Mouse (Mus musculus): ENCODE data around the gene Zfp507. TPM values are rescaled to one million over a fixed set of nuclear protein-coding genes. Genes with fewer than 3 reads are reported as not detected.

Gene Zfp507
- polyA plus RNA-seq, 1 experiment from 2014 or later, result 16.3 TPM

- Histone ChIP-seq H3K36me3 (ENCODE audit: control insufficient read depth, insufficient read depth, low read length) (peaks cover 10% of the 10 kb centered on the region), H3K4me3 (ENCODE audit: low read depth, low read length) (no peak overlapping the region), H3K27ac (ENCODE audit: low read depth, low read length) (peak overlapping the region; percentile 41; the same call in 1 of the 2 replicates), H3K27me3 (ENCODE audit: control insufficient read depth, insufficient read depth, low read length) (no peaks in the 10 kb centered on the region), H3K4me1 (ENCODE audit: control insufficient read depth, insufficient read depth, low read length) (0 out of 2 replicates have a peak, but pooled peaks cover 3% of the 10 kb centered on the region), H3K9me3 (ENCODE audit: control insufficient read depth, low read length) (no peaks in the 10 kb centered on the region), H3K9ac (ENCODE audit: low read length) (no peak overlapping the region), H3K4me2 (no peak overlapping the region)
- WGBS, result 38% methylated on average over 14 of the region's 14 CpGs
- DNase-seq (ENCODE audit: low spot score, missing footprints), result peak; percentile 90
- peak; percentile 88 for ATAC-seq (ENCODE audit: low FRiP score)
Observed at GRCm38 (mm10) chr7:35747397-35747964, 55.3 kb downstream of the Zfp507 start.

GRCm38 (mm10) chr7:35746686-35747396, 56.0 kb downstream of the Zfp507 start:
- 75% methylated on average over 12 of the region's 12 CpGs for WGBS
- H3K27ac ChIP-seq (ENCODE audit: low read depth, low read length), result peak overlapping the region; percentile 41; the same call in 1 of the 2 replicates

GRCm38 (mm10) chr7:35745281-35745702, 57.5 kb downstream of the Zfp507 start:
- Histone ChIP-seq H3K27me3 (ENCODE audit: control insufficient read depth, insufficient read depth, low read length) (no peaks in the 10 kb centered on the region), H3K9me3 (ENCODE audit: control insufficient read depth, low read length) (no peaks in the 10 kb centered on the region), H3K4me3 (ENCODE audit: low read depth, low read length) (no peak overlapping the region), H3K9ac (ENCODE audit: low read length) (no peak overlapping the region), H3K4me2 (no peak overlapping the region), H3K4me1 (ENCODE audit: control insufficient read depth, insufficient read depth, low read length) (0 out of 2 replicates have a peak, but pooled peaks cover 3% of the 10 kb centered on the region), H3K36me3 (ENCODE audit: control insufficient read depth, insufficient read depth, low read length) (peaks cover 8% of the 10 kb centered on the region), H3K27ac (ENCODE audit: low read depth, low read length) (no peak overlapping the region)
- 90% methylated on average over 6 of the region's 6 CpGs for WGBS
- no peak for ATAC-seq (ENCODE audit: low FRiP score)
- no peak for DNase-seq (ENCODE audit: low spot score, missing footprints)

More at GRCm38 (mm10) chr7:35746686-35747396, 56.0 kb downstream of the Zfp507 start:
- DNase-seq (ENCODE audit: low spot score, missing footprints), result peak; percentile 82
- H3K4me2 ChIP-seq, result no peak overlapping the region
- no peak for ATAC-seq (ENCODE audit: low FRiP score)
- H3K4me3 ChIP-seq (ENCODE audit: low read depth, low read length), result no peak overlapping the region
- H3K9me3 ChIP-seq (ENCODE audit: control insufficient read depth, low read length), result no peaks in the 10 kb centered on the region
- H3K4me1 ChIP-seq (ENCODE audit: control insufficient read depth, insufficient read depth, low read length), result 0 out of 2 replicates have a peak, but pooled peaks cover 3% of the 10 kb centered on the region
- H3K9ac ChIP-seq (ENCODE audit: low read length), result no peak overlapping the region
- peaks cover 10% of the 10 kb centered on the region for H3K36me3 ChIP-seq (ENCODE audit: control insufficient read depth, insufficient read depth, low read length)
- no peaks in the 10 kb centered on the region for H3K27me3 ChIP-seq (ENCODE audit: control insufficient read depth, insufficient read depth, low read length)

- Histone ChIP-seq H3K27me3 (ENCODE audit: control insufficient read depth, insufficient read depth, low read length) (no peaks in the 10 kb centered on the region), H3K9me3 (ENCODE audit: control insufficient read depth, low read length) (no peaks in the 10 kb centered on the region), H3K4me2 (no peak overlapping the region), H3K4me1 (ENCODE audit: control insufficient read depth, insufficient read depth, low read length) (0 out of 2 replicates have a peak, but pooled peaks cover 3% of the 10 kb centered on the region), H3K27ac (ENCODE audit: low read depth, low read length) (no peak overlapping the region), H3K9ac (ENCODE audit: low read length) (no peak overlapping the region), H3K36me3 (ENCODE audit: control insufficient read depth, insufficient read depth, low read length) (peaks cover 8% of the 10 kb centered on the region), H3K4me3 (ENCODE audit: low read depth, low read length) (no peak overlapping the region)
- DNase-seq (ENCODE audit: low spot score, missing footprints) (no peak), ATAC-seq (ENCODE audit: low FRiP score) (no peak)
- 94% methylated on average over 9 of the region's 9 CpGs for WGBS
Observed at GRCm38 (mm10) chr7:35744771-35745170, 58.0 kb downstream of the Zfp507 start.

- Histone ChIP-seq H3K36me3 (ENCODE audit: control insufficient read depth, insufficient read depth, low read length) (peaks cover 13% of the 10 kb centered on the region), H3K27me3 (ENCODE audit: control insufficient read depth, insufficient read depth, low read length) (no peaks in the 10 kb centered on the region), H3K27ac (ENCODE audit: low read depth, low read length) (no peak overlapping the region), H3K4me2 (no peak overlapping the region), H3K4me3 (ENCODE audit: low read depth, low read length) (no peak overlapping the region), H3K9ac (ENCODE audit: low read length) (no peak overlapping the region), H3K4me1 (ENCODE audit: control insufficient read depth, insufficient read depth, low read length) (0 out of 2 replicates have a peak, but pooled peaks cover 3% of the 10 kb centered on the region), H3K9me3 (ENCODE audit: control insufficient read depth, low read length) (no peaks in the 10 kb centered on the region; the same call in 1 of the 2 replicates)
- DNase-seq (ENCODE audit: low spot score, missing footprints) (no peak), ATAC-seq (ENCODE audit: low FRiP score) (no peak)
- 93% methylated on average over 5 of the region's 5 CpGs for WGBS
Observed at GRCm38 (mm10) chr7:35742310-35742709, 60.5 kb downstream of the Zfp507 start.

GRCm38 (mm10) chr7:35741858-35742257, 60.9 kb downstream of the Zfp507 start:
- no peak overlapping the region for H3K27ac ChIP-seq (ENCODE audit: low read depth, low read length)
- no peak overlapping the region for H3K4me2 ChIP-seq
- no peak overlapping the region for H3K9ac ChIP-seq (ENCODE audit: low read length)
- no peak overlapping the region for H3K4me3 ChIP-seq (ENCODE audit: low read depth, low read length)
- H3K4me1 ChIP-seq (ENCODE audit: control insufficient read depth, insufficient read depth, low read length), result no peaks in the 10 kb centered on the region
- 91% methylated on average over 5 of the region's 5 CpGs for WGBS
- no peaks in the 10 kb centered on the region for H3K27me3 ChIP-seq (ENCODE audit: control insufficient read depth, insufficient read depth, low read length)
- peaks cover 13% of the 10 kb centered on the region for H3K36me3 ChIP-seq (ENCODE audit: control insufficient read depth, insufficient read depth, low read length)
- ATAC-seq (ENCODE audit: low FRiP score) (no peak), DNase-seq (ENCODE audit: low spot score, missing footprints) (no peak)
- H3K9me3 ChIP-seq (ENCODE audit: control insufficient read depth, low read length), result no peaks in the 10 kb centered on the region; the same call in 1 of the 2 replicates

- no peaks in the 10 kb centered on the region; the same call in 1 of the 2 replicates for H3K9me3 ChIP-seq (ENCODE audit: control insufficient read depth, low read length)
- 90% methylated on average over 5 of the region's 5 CpGs for WGBS
- no peak for ATAC-seq (ENCODE audit: low FRiP score)
Observed at GRCm38 (mm10) chr7:35740489-35741230, 62.1 kb downstream of the Zfp507 start.

GRCm38 (mm10) chr7:35738871-35739270, 63.9 kb downstream of the Zfp507 start:
- H3K27ac ChIP-seq (ENCODE audit: low read depth, low read length), result no peak overlapping the region
- no peak overlapping the region for H3K9ac ChIP-seq (ENCODE audit: low read length)
- peaks cover 15% of the 10 kb centered on the region for H3K36me3 ChIP-seq (ENCODE audit: control insufficient read depth, insufficient read depth, low read length)
- ATAC-seq (ENCODE audit: low FRiP score) (no peak), DNase-seq (ENCODE audit: low spot score, missing footprints) (no peak)
- H3K4me2 ChIP-seq, result no peak overlapping the region
- no peaks in the 10 kb centered on the region for H3K4me1 ChIP-seq (ENCODE audit: control insufficient read depth, insufficient read depth, low read length)
- H3K4me3 ChIP-seq (ENCODE audit: low read depth, low read length), result no peak overlapping the region
- H3K9me3 ChIP-seq (ENCODE audit: control insufficient read depth, low read length), result no peaks in the 10 kb centered on the region; the same call in 1 of the 2 replicates
- no peaks in the 10 kb centered on the region for H3K27me3 ChIP-seq (ENCODE audit: control insufficient read depth, insufficient read depth, low read length)

More at GRCm38 (mm10) chr7:35740489-35741230, 62.1 kb downstream of the Zfp507 start:
- no peak overlapping the region for H3K9ac ChIP-seq (ENCODE audit: low read length)
- peaks cover 13% of the 10 kb centered on the region for H3K36me3 ChIP-seq (ENCODE audit: control insufficient read depth, insufficient read depth, low read length)
- no peak overlapping the region for H3K4me2 ChIP-seq
- no peaks in the 10 kb centered on the region for H3K4me1 ChIP-seq (ENCODE audit: control insufficient read depth, insufficient read depth, low read length)
- no peaks in the 10 kb centered on the region for H3K27me3 ChIP-seq (ENCODE audit: control insufficient read depth, insufficient read depth, low read length)
- H3K27ac ChIP-seq (ENCODE audit: low read depth, low read length), result no peak overlapping the region
- DNase-seq (ENCODE audit: low spot score, missing footprints), result peak; percentile 93
- H3K4me3 ChIP-seq (ENCODE audit: low read depth, low read length), result no peak overlapping the region

All from midbrain, embryonic 11.5 days (tissue).